Mouse (Mus musculus) megakaryocyte, embryonic 14.5 days (primary cell): ENCODE measurements at regions not wholly inside any gene's neighbourhood (a gene's known extent, or its start where the extent isn't known, plus 50 kb on each side); places are given as distances from the start of the nearest gene placed in this dataset.

Experiments used
- FLI1 ChIP-seq: IDR thresholded peaks from 2 replicates; pipeline ENCODE4 v1.6.1; 2012; ENCODE audit warnings: low read length, inconsistent platforms, mixed read lengths
- GATA1 ChIP-seq: IDR thresholded peaks from 3 replicates; pipeline ENCODE4 v1.6.1; 2012; ENCODE audit warnings: mixed read lengths, low read length, inconsistent platforms, borderline replicate concordance

DNA sequence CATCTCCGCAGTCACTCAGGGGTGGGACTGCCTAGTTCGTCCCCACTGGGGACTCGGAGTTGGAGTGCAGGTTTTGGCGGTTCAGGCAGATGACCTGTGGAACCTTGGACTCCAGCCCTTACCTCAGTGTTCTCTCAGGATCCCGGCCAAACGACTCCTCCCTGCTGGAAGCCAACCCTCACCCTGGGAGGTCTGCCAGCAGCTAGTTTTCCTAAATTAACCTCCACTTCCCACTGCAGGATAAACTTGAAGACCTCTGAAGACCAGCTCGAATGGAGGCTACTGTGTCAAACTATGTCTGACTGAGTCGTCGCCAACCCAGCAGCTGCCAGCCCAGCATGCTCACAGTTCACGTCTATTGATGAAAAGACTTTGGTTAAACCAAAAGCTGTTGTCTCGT lies 132.1 kb upstream of the Cnot2 start:
- TF ChIP-seq GATA1 (no peak), FLI1 (no peak)
